Mouse (Mus musculus): Measurements from ENCODE around the gene Aen.

Aen gene

GRCm38 (mm10) chr7:78883016-78883725, 12.5 kb upstream of the Aen start:
- no peak for TF ChIP-seq GATA4 (IDR thresholded peaks at IDR 0.05; ENCODE audit: insufficient replicate concordance, low read length)

GRCm38 (mm10) chr7:78883726-78884060, 12.0 kb upstream of the Aen start:
- no peak for TF ChIP-seq GATA4 (IDR thresholded peaks at IDR 0.05; ENCODE audit: insufficient replicate concordance, low read length)

GRCm38 (mm10) chr7:78884139-78884538, 11.5 kb upstream of the Aen start:
- TF ChIP-seq GATA4 (IDR thresholded peaks at IDR 0.05; ENCODE audit: insufficient replicate concordance, low read length): no peak

- TF ChIP-seq GATA4 (IDR thresholded peaks at IDR 0.05; ENCODE audit: insufficient replicate concordance, low read length): no peak
Observed at GRCm38 (mm10) chr7:78885404-78885803, 10.2 kb upstream of the Aen start.

- no peak for TF ChIP-seq GATA4 (IDR thresholded peaks at IDR 0.05; ENCODE audit: insufficient replicate concordance, low read length)
Observed at GRCm38 (mm10) chr7:78886496-78886895, 9.2 kb upstream of the Aen start.

GRCm38 (mm10) chr7:78887431-78887842, 8.2 kb upstream of the Aen start:
- TF ChIP-seq GATA4 (IDR thresholded peaks at IDR 0.05; ENCODE audit: insufficient replicate concordance, low read length): no peak

GRCm38 (mm10) chr7:78890641-78891040, 5.0 kb upstream of the Aen start:
- no peak for TF ChIP-seq GATA4 (IDR thresholded peaks at IDR 0.05; ENCODE audit: insufficient replicate concordance, low read length)

GRCm38 (mm10) chr7:78893917-78894316, 1.7 kb upstream of the Aen start:
- no peak for TF ChIP-seq GATA4 (IDR thresholded peaks at IDR 0.05; ENCODE audit: insufficient replicate concordance, low read length)

GRCm38 (mm10) chr7:78895021-78895652, 517 bp upstream of the Aen start:
- TF ChIP-seq GATA4 (IDR thresholded peaks at IDR 0.05; ENCODE audit: insufficient replicate concordance, low read length): no peak

- no peak for TF ChIP-seq GATA4 (IDR thresholded peaks at IDR 0.05; ENCODE audit: insufficient replicate concordance, low read length)
Observed at GRCm38 (mm10) chr7:78897567-78897966, 1.9 kb downstream of the Aen start.

- TF ChIP-seq GATA4 (IDR thresholded peaks at IDR 0.05; ENCODE audit: insufficient replicate concordance, low read length): no peak
Observed at GRCm38 (mm10) chr7:78903174-78903870, 7.7 kb downstream of the Aen start.

GRCm38 (mm10) chr7:78904175-78904574, 8.5 kb downstream of the Aen start:
- TF ChIP-seq GATA4 (IDR thresholded peaks at IDR 0.05; ENCODE audit: insufficient replicate concordance, low read length): no peak

GRCm38 (mm10) chr7:78909026-78909425, 13.4 kb downstream of the Aen start:
- TF ChIP-seq GATA4 (IDR thresholded peaks at IDR 0.05; ENCODE audit: insufficient replicate concordance, low read length): no peak

- TF ChIP-seq GATA4 (IDR thresholded peaks at IDR 0.05; ENCODE audit: insufficient replicate concordance, low read length): no peak
Observed at GRCm38 (mm10) chr7:78910336-78911098, 14.9 kb downstream of the Aen start.

GRCm38 (mm10) chr7:78911209-78911608, 15.6 kb downstream of the Aen start:
- no peak for TF ChIP-seq GATA4 (IDR thresholded peaks at IDR 0.05; ENCODE audit: insufficient replicate concordance, low read length)

Measured in liver, adult (tissue).